Mouse (Mus musculus) neural tube, embryonic 14.5 days (tissue): Measurements from ENCODE around the gene Sh3gl1. TPM values are rescaled to one million over a fixed set of nuclear protein-coding genes. Genes with fewer than 3 reads are reported as not detected.
"Not testable (repeated sequence)": the region's sequence is repeated elsewhere in the genome, so short reads cannot be mapped to it uniquely, and the experiment has no call there.

Experiments used
- ATAC-seq: fragments of 200-750 bp; cut with Nextera tagmentation; 2 replicates; pipeline ENCODE4 v1.8.0; 2017; ENCODE audit warnings: low read depth, mild to moderate bottlenecking, moderate TSS enrichment, moderate library complexity
- H3K27ac ChIP-seq: fragments of 300-500 bp; sonication (generic); 2 replicates; pipeline ENCODE4 v1.5.1; 2014; ENCODE audit warnings: low read depth, mild to moderate bottlenecking, control low read depth, low read length, moderate library complexity, mixed read lengths
- H3K27me3 ChIP-seq: fragments of 300-500 bp; sonication (generic); 2 replicates; pipeline ENCODE4 v1.6.1; 2014; ENCODE audit warnings: low read length; ENCODE audit not compliant: control insufficient read depth, insufficient read depth
- H3K36me3 ChIP-seq: fragments of 300-500 bp; sonication (generic); 2 replicates; pipeline ENCODE4 v1.6.1; 2014; ENCODE audit warnings: low read length, mixed read lengths; ENCODE audit not compliant: control insufficient read depth, insufficient read depth
- H3K4me1 ChIP-seq: fragments of 300-500 bp; sonication (generic); 2 replicates; pipeline ENCODE4 v1.6.1; 2014; ENCODE audit warnings: low read length; ENCODE audit not compliant: control insufficient read depth, insufficient read depth
- H3K4me2 ChIP-seq: fragments of 300-500 bp; sonication (generic); 2 replicates; pipeline ENCODE4 v1.6.1; 2014; ENCODE audit warnings: mild to moderate bottlenecking, low read depth, low read length, control low read depth
- H3K4me3 ChIP-seq: fragments of 300-500 bp; sonication (generic); 2 replicates; pipeline ENCODE4 v1.5.1; 2014; ENCODE audit warnings: low read depth, low read length, control low read depth, mixed read lengths
- H3K9ac ChIP-seq: fragments of 300-500 bp; sonication (generic); replicated peaks from 2 replicates; pipeline ENCODE4 v1.6.1; 2014; ENCODE audit warnings: low read depth, mild to moderate bottlenecking, control low read depth, low read length, mixed read lengths
- H3K9me3 ChIP-seq: fragments of 300-500 bp; sonication (generic); 2 replicates; pipeline ENCODE4 v1.6.1; 2016; ENCODE audit warnings: low read length; ENCODE audit not compliant: control insufficient read depth
- WGBS: fragments of 180-500 bp; shearing (Covaris S2); extraction: QIAGEN DNeasy Blood & Tissue Kit; methylation state at CpG from one replicate; pipeline ENCODE4 v1.1.7; 2014; 5-methylcytosine and 5-hydroxymethylcytosine counted together
- polyA plus RNA-seq: library from polyadenylated mRNA; unstranded; fragments of >200 nt; fragmentation: Nextera tagmentation; extraction: Ambion mirVana; gene quantifications from 2 replicates; pipeline ENCODE4 v1.2.1, GENCODE M21; 2014

Gene Sh3gl1
- polyA plus RNA-seq, 1 experiment from 2014 or later, result 87.5 TPM

GRCm38 (mm10) chr17:56074097-56074826, 37.8 kb upstream of the Sh3gl1 start:
- H3K36me3 ChIP-seq, result peaks cover 33% of the 10 kb centered on the region
- no peaks in the 10 kb centered on the region for H3K9me3 ChIP-seq
- H3K4me2 ChIP-seq, result peak overlapping the region; percentile 60
- H3K4me1 ChIP-seq, result peaks cover 7% of the 10 kb centered on the region; the same call in 1 of the 2 replicates
- peak overlapping the region; percentile 73 for H3K9ac ChIP-seq
- WGBS, result 8% methylated on average over 22 of the region's 22 CpGs
- H3K4me3 ChIP-seq, result peak overlapping the region; percentile 74
- peak; percentile 29 for ATAC-seq
- H3K27ac ChIP-seq, result peak overlapping the region; percentile 85
- no peaks in the 10 kb centered on the region for H3K27me3 ChIP-seq

GRCm38 (mm10) chr17:56072243-56072642, 35.8 kb upstream of the Sh3gl1 start:
- Histone ChIP-seq H3K9ac (no peak overlapping the region), H3K4me3 (no peak overlapping the region), H3K36me3 (peaks cover 53% of the 10 kb centered on the region), H3K27ac (no peak overlapping the region), H3K4me2 (no peak overlapping the region), H3K27me3 (no peaks in the 10 kb centered on the region), H3K4me1 (peaks cover 7% of the 10 kb centered on the region; the same call in 1 of the 2 replicates), H3K9me3 (no peaks in the 10 kb centered on the region)
- no peak for ATAC-seq
- WGBS, result 96% methylated on average over 5 of the region's 5 CpGs

GRCm38 (mm10) chr17:56071126-56071525, 34.7 kb upstream of the Sh3gl1 start:
- no peaks in the 10 kb centered on the region for H3K27me3 ChIP-seq
- no peak overlapping the region for H3K9ac ChIP-seq
- no peak overlapping the region for H3K4me2 ChIP-seq
- H3K4me3 ChIP-seq, result no peak overlapping the region
- no peaks in the 10 kb centered on the region for H3K9me3 ChIP-seq
- H3K27ac ChIP-seq, result no peak overlapping the region
- peaks cover 7% of the 10 kb centered on the region; the same call in 1 of the 2 replicates for H3K4me1 ChIP-seq
- ATAC-seq, result no peak
- peaks cover 56% of the 10 kb centered on the region for H3K36me3 ChIP-seq

- no peak for ATAC-seq
- no peak overlapping the region for H3K4me3 ChIP-seq
- H3K9ac ChIP-seq, result no peak overlapping the region
- H3K4me2 ChIP-seq, result no peak overlapping the region
- WGBS, result 97% methylated on average over 14 of the region's 14 CpGs
- no peaks in the 10 kb centered on the region for H3K9me3 ChIP-seq
- H3K36me3 ChIP-seq, result peaks cover 56% of the 10 kb centered on the region
- no peaks in the 10 kb centered on the region for H3K27me3 ChIP-seq
- peaks cover 2% of the 10 kb centered on the region; the same call in 1 of the 2 replicates for H3K4me1 ChIP-seq
- no peak overlapping the region for H3K27ac ChIP-seq
Measured at GRCm38 (mm10) chr17:56069066-56069465, 32.6 kb upstream of the Sh3gl1 start.

GRCm38 (mm10) chr17:56066451-56066850, 30.0 kb upstream of the Sh3gl1 start:
- Histone ChIP-seq H3K36me3 (peaks cover 43% of the 10 kb centered on the region), H3K4me2 (no peak overlapping the region), H3K27me3 (no peaks in the 10 kb centered on the region), H3K9ac (no peak overlapping the region), H3K4me3 (no peak overlapping the region), H3K4me1 (no peaks in the 10 kb centered on the region), H3K27ac (no peak overlapping the region), H3K9me3 (no peaks in the 10 kb centered on the region)
- ATAC-seq, result no peak

- not testable (repeated sequence) for H3K27me3 ChIP-seq, H3K4me1 ChIP-seq, H3K27ac ChIP-seq, H3K4me3 ChIP-seq, H3K4me2 ChIP-seq, H3K9ac ChIP-seq, ATAC-seq, H3K9me3 ChIP-seq
- WGBS, result 90% methylated on average over 6 of the region's 6 CpGs
- peaks cover 37% of the 10 kb centered on the region for H3K36me3 ChIP-seq
Measured at GRCm38 (mm10) chr17:56065715-56066114, 29.3 kb upstream of the Sh3gl1 start.

- no peak for ATAC-seq
- WGBS, result 94% methylated on average over 7 of the region's 7 CpGs
- H3K36me3 ChIP-seq, result peaks cover 4% of the 10 kb centered on the region
- H3K27ac ChIP-seq, result no peak overlapping the region
- no peak overlapping the region for H3K4me3 ChIP-seq
- H3K9me3 ChIP-seq, result no peaks in the 10 kb centered on the region
- H3K9ac ChIP-seq, result no peak overlapping the region
- no peaks in the 10 kb centered on the region for H3K27me3 ChIP-seq
- H3K4me2 ChIP-seq, result no peak overlapping the region
- H3K4me1 ChIP-seq, result no peaks in the 10 kb centered on the region
Measured at GRCm38 (mm10) chr17:56062081-56062480, 25.6 kb upstream of the Sh3gl1 start.

GRCm38 (mm10) chr17:56057381-56058120, 21.1 kb upstream of the Sh3gl1 start:
- H3K4me3 ChIP-seq, result no peak overlapping the region
- H3K9ac ChIP-seq, result no peak overlapping the region
- no peak overlapping the region for H3K27ac ChIP-seq
- no peaks in the 10 kb centered on the region for H3K9me3 ChIP-seq
- ATAC-seq, result no peak
- whole genome bisulfite sequencing, result 88% methylated on average over 11 of the region's 11 CpGs
- H3K27me3 ChIP-seq, result no peaks in the 10 kb centered on the region
- H3K4me1 ChIP-seq, result no peaks in the 10 kb centered on the region
- no peaks in the 10 kb centered on the region; the same call in none of the 2 replicates for H3K36me3 ChIP-seq
- H3K4me2 ChIP-seq, result no peak overlapping the region
